Mouse (Mus musculus): ENCODE measurements at regions not wholly inside any gene's neighbourhood (a gene's known extent, or its start where the extent isn't known, plus 50 kb on each side); places are given as distances from the start of the nearest gene placed in this dataset.

DNA sequence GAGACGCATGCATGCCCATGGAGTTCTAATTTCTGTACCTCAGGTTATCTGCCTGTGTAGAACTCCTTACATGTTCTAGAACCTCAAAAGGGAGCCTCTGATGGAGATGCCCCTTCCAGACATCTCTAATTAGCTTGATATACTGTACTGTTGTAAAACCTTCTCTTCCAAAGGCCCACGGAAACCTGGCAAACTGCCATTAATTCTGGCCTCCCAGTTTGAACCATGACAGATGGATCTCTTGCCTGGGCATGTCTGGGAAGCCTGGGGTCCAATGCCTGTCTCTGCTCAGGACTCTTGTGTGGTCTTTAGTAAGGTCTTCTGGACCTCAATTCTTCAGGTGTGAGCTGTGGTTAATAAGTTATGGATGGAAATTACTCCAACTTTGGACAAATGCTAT, 207.7 kb upstream of the Camk1g start:
- Histone ChIP-seq H3K4me3 (ENCODE audit: extremely low read depth, insufficient read depth, insufficient read length) (no peak overlapping the region), H3K36me3 (ENCODE audit: control insufficient read depth, insufficient read depth, low read length) (no peaks in the 10 kb centered on the region), H3K4me1 (ENCODE audit: control insufficient read depth, insufficient read depth, insufficient read length) (no peaks in the 10 kb centered on the region), H3K27ac (ENCODE audit: insufficient read depth, low read length) (no peak overlapping the region), H3K27me3 (ENCODE audit: control insufficient read depth, insufficient read depth, low read length) (no peaks in the 10 kb centered on the region)
- TF ChIP-seq POLR2A (IDR thresholded peaks at IDR 0.05; ENCODE audit: low read depth, low read length): no peak
- TF ChIP-seq CTCF (IDR thresholded peaks at IDR 0.05; ENCODE audit: extremely low read depth, insufficient read depth, insufficient read length, insufficient replicate concordance): no peak
- 84% methylated on average over 2 of the region's 2 CpGs for WGBS
- no peak for DNase-seq (ENCODE audit: low read depth in 1 of 2, low spot score in 2 of 2)

DNA sequence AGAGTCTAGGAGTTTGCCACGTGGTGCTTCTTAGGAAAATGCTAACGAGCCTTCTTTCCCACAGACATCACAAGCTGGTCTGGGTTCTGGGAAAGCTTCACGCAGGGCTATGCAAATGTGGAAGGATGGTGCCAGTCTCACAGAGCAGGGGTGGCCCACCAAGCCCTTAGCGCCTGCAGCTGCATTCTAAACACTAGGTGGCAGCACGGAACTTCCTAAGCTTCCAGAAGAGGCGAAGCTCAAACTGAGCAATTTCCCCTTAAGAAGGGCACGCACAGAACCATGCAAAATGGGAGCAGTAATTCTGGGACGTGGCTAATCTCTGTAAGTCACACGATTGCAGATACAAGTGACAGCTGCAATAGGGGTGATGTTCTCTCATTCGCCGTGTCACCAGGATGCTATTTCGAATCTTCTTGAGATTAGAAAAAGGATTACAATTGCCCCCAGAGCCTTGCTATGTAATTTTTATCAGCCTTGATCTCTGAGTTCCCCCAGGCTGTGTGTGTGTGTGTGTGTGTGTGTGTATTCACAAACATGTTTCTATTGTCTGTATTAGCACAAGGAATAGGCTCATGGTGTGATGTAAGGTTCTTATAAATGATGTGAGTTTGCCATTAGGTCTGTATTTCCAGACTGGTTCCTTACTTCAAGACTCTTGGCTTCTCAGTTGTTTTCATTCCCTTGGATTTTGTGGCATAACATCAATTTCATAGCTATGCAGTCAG, 206.1 kb upstream of the Camk1g start:
- no peak; the same call in 1 of the 2 replicates for TF ChIP-seq CTCF (IDR thresholded peaks at IDR 0.05; ENCODE audit: extremely low read depth, insufficient read depth, insufficient read length, insufficient replicate concordance)
- no peak for TF ChIP-seq POLR2A (IDR thresholded peaks at IDR 0.05; ENCODE audit: low read depth, low read length)
- DNase-seq (ENCODE audit: low read depth in 1 of 2, low spot score in 2 of 2): peak in 1 of 2 experiments; percentile 25
- H3K27ac ChIP-seq (ENCODE audit: insufficient read depth, low read length): no peak overlapping the region
- H3K4me1 ChIP-seq (ENCODE audit: control insufficient read depth, insufficient read depth, insufficient read length): no peaks in the 10 kb centered on the region
- no peaks in the 10 kb centered on the region for H3K27me3 ChIP-seq (ENCODE audit: control insufficient read depth, insufficient read depth, low read length)
- no peak overlapping the region for H3K4me3 ChIP-seq (ENCODE audit: extremely low read depth, insufficient read depth, insufficient read length)
- H3K36me3 ChIP-seq (ENCODE audit: control insufficient read depth, insufficient read depth, low read length): no peaks in the 10 kb centered on the region
- 15% methylated on average over 12 of the region's 12 CpGs for WGBS

DNA sequence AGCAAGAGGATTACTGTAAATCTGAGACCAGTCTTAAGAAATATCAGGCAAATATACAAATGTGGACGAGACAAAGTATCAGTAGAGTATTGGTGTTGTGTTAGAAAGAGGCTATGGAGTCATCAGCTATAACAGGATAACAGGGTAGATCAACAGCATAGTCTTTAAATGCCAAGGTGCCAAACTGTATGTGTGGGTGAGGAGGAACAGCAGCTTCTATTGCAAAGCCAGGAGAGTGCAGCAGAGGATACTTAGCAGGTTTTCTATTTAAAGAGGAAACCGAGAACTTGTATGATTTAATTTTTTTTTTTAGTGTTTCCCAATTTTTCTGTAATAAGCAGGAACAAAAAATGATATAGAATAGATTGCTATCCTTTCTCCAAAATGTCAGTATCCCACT, 202.7 kb upstream of the Camk1g start:
- Histone ChIP-seq H3K4me3 (ENCODE audit: extremely low read depth, insufficient read depth, insufficient read length) (no peak overlapping the region), H3K4me1 (ENCODE audit: control insufficient read depth, insufficient read depth, insufficient read length) (no peaks in the 10 kb centered on the region), H3K27me3 (ENCODE audit: control insufficient read depth, insufficient read depth, low read length) (no peaks in the 10 kb centered on the region), H3K36me3 (ENCODE audit: control insufficient read depth, insufficient read depth, low read length) (no peaks in the 10 kb centered on the region), H3K27ac (ENCODE audit: insufficient read depth, low read length) (no peak overlapping the region)
- TF ChIP-seq POLR2A (IDR thresholded peaks at IDR 0.05; ENCODE audit: low read depth, low read length) (no peak), CTCF (IDR thresholded peaks at IDR 0.05; ENCODE audit: extremely low read depth, insufficient read depth, insufficient read length, insufficient replicate concordance) (no peak)
- 80% methylated on average over 2 of the region's 2 CpGs for WGBS
- DNase-seq (ENCODE audit: low read depth in 1 of 2, low spot score in 2 of 2): no peak

DNA sequence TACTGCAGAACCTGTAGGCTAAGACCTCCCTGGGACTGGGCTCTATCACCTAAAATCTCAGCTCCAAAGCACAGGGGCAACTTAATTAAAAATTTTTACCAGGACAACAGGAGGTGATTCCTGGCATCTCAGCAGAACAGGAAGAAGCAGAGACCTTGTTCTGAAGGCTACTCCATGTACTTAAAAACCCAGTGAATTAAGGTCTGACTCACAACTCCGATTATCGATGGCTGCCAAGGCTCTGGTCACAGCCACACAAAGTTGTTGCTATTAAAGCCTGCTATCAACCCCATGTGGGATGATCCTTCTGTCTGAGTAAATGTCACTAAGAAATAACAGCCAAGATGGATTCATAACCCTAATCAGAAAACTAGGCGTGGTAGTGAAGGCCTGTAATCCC, 202.3 kb upstream of the Camk1g start:
- H3K36me3 ChIP-seq (ENCODE audit: control insufficient read depth, insufficient read depth, low read length): no peaks in the 10 kb centered on the region
- TF ChIP-seq CTCF (IDR thresholded peaks at IDR 0.05; ENCODE audit: extremely low read depth, insufficient read depth, insufficient read length, insufficient replicate concordance): no peak
- TF ChIP-seq POLR2A (IDR thresholded peaks at IDR 0.05; ENCODE audit: low read depth, low read length): no peak
- H3K4me3 ChIP-seq (ENCODE audit: extremely low read depth, insufficient read depth, insufficient read length): no peak overlapping the region
- 92% methylated on average over 3 of the region's 3 CpGs for WGBS
- H3K27ac ChIP-seq (ENCODE audit: insufficient read depth, low read length): no peak overlapping the region
- DNase-seq (ENCODE audit: low read depth in 1 of 2, low spot score in 2 of 2): no peak
- no peaks in the 10 kb centered on the region for H3K27me3 ChIP-seq (ENCODE audit: control insufficient read depth, insufficient read depth, low read length)
- H3K4me1 ChIP-seq (ENCODE audit: control insufficient read depth, insufficient read depth, insufficient read length): no peaks in the 10 kb centered on the region

DNA sequence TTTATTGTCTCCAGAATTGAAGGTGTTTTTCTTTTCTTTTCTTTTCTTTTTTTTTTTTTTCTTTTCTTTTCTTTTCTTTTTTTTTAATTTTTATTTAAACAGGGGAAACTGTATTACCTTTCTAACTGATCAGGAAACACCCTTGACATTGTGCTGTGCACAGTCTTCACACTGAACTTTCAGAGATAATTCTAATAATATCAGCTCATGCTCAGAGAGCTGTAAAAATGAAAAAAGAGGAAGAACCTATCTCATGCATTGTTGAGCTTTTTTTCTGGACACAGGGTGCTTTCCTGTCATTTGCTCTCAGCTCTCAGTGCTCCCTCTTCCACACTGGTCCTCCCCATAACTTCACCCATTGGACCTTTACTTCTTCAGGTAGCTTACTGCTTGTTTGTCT, 201.0 kb upstream of the Camk1g start:
- H3K4me1 ChIP-seq (ENCODE audit: control insufficient read depth, insufficient read depth, insufficient read length): no peaks in the 10 kb centered on the region
- no peak overlapping the region for H3K27ac ChIP-seq (ENCODE audit: insufficient read depth, low read length)
- H3K36me3 ChIP-seq (ENCODE audit: control insufficient read depth, insufficient read depth, low read length): no peaks in the 10 kb centered on the region
- DNase-seq (ENCODE audit: low read depth in 1 of 2, low spot score in 2 of 2): no peak
- no peak overlapping the region for H3K4me3 ChIP-seq (ENCODE audit: extremely low read depth, insufficient read depth, insufficient read length)
- H3K27me3 ChIP-seq (ENCODE audit: control insufficient read depth, insufficient read depth, low read length): no peaks in the 10 kb centered on the region
- TF ChIP-seq CTCF (IDR thresholded peaks at IDR 0.05; ENCODE audit: extremely low read depth, insufficient read depth, insufficient read length, insufficient replicate concordance): no peak
- TF ChIP-seq POLR2A (IDR thresholded peaks at IDR 0.05; ENCODE audit: low read depth, low read length): no peak

DNA sequence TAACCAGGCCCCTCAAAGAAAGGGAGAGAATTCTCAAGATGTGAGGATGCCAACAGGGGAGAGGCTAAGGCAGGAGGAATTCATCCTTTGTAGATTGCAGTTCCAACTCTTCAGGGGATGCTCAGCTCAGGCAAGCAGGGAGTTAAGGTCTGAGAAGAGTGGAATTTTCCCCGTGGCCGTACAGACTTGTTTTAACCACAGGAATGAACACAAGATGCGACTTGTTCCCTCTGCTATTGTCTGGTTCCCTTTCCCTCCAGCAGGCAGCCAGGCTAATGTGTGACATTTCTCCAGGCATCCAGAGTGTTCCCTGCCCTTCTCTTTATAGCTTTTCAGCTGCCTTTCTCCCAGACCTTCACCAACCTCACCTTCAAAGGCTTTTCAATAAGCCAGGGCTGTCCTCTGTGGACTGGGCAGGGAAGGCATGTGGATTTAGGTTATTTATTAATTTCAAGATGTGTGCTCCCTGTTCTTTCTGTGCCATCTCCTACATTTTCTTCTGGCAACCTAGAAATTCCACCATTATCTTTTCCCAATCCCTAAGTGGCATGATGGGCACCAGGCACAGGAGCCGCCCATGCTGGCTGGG, 198.6 kb upstream of the Camk1g start:
- 55% methylated on average over 4 of the region's 4 CpGs for WGBS
- Histone ChIP-seq H3K27ac (ENCODE audit: insufficient read depth, low read length) (no peak overlapping the region), H3K27me3 (ENCODE audit: control insufficient read depth, insufficient read depth, low read length) (no peaks in the 10 kb centered on the region), H3K4me1 (ENCODE audit: control insufficient read depth, insufficient read depth, insufficient read length) (no peaks in the 10 kb centered on the region), H3K36me3 (ENCODE audit: control insufficient read depth, insufficient read depth, low read length) (no peaks in the 10 kb centered on the region), H3K4me3 (ENCODE audit: extremely low read depth, insufficient read depth, insufficient read length) (no peak overlapping the region)
- TF ChIP-seq POLR2A (IDR thresholded peaks at IDR 0.05; ENCODE audit: low read depth, low read length): no peak
- no peak for TF ChIP-seq CTCF (IDR thresholded peaks at IDR 0.05; ENCODE audit: extremely low read depth, insufficient read depth, insufficient read length, insufficient replicate concordance)
- DNase-seq (ENCODE audit: low read depth in 1 of 2, low spot score in 2 of 2): no peak

DNA sequence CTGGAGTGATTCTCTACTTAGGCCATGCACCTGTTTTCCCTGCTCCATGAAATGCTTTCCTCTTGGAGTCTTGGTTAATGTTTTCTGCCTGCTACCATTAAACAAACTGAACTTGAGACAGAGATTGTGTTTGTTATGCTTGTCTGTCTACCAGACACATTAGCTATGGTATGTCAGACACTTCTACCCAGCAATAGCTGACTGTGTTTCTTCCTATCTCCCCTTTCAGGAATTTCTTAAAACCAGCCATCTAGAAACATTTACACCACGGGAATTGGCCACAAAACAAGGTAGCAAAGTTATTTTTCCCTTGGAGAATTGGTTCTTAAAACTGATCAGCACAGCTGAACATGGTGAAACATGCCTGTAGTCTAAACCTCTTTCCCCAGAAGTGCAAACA, 197.1 kb upstream of the Camk1g start:
- WGBS: 52% methylated on average over 1 of the region's 1 CpGs
- no peak for TF ChIP-seq POLR2A (IDR thresholded peaks at IDR 0.05; ENCODE audit: low read depth, low read length)
- no peak for TF ChIP-seq CTCF (IDR thresholded peaks at IDR 0.05; ENCODE audit: extremely low read depth, insufficient read depth, insufficient read length, insufficient replicate concordance)
- Histone ChIP-seq H3K36me3 (ENCODE audit: control insufficient read depth, insufficient read depth, low read length) (no peaks in the 10 kb centered on the region), H3K4me1 (ENCODE audit: control insufficient read depth, insufficient read depth, insufficient read length) (no peaks in the 10 kb centered on the region), H3K27ac (ENCODE audit: insufficient read depth, low read length) (no peak overlapping the region), H3K4me3 (ENCODE audit: extremely low read depth, insufficient read depth, insufficient read length) (no peak overlapping the region), H3K27me3 (ENCODE audit: control insufficient read depth, insufficient read depth, low read length) (no peaks in the 10 kb centered on the region)
- no peak for DNase-seq (ENCODE audit: low read depth in 1 of 2, low spot score in 2 of 2)
